Mouse (Mus musculus): ENCODE data around the gene Vps45.

- TF ChIP-seq CTCF (IDR thresholded peaks at IDR 0.05; ENCODE audit: insufficient read depth, low read length) = no peak
- no peak for TF ChIP-seq POLR2A (IDR thresholded peaks at IDR 0.05; ENCODE audit: borderline replicate concordance, extremely low read depth, low read depth, low read length)
These were observed 105.2 kb downstream of the Vps45 start for GRCm38 (mm10) chr3:95953023-95953422.

Measured in lung, adult 2 months (tissue).